Mouse (Mus musculus) gastrocnemius, adult 8-10 months (tissue): ENCODE results near the gene E2f2. TPM values are rescaled to one million over a fixed set of nuclear protein-coding genes. Genes with fewer than 3 reads are reported as not detected.

ENCODE experiments used
- DNase-seq, 2 experiments: peaks; one replicate each; pipeline ENCODE4 v3.0.0; 2022; ENCODE audit warnings: low spot score in 2 of 2
- total RNA-seq, 4 experiments: library from RNA; stranded (reverse); gene quantifications; 2 replicates each; pipeline ENCODE4 v1.2.4; 2022

Gene E2f2
- total RNA-seq, 4 experiments from 2014 or later, result 0.85 to 1.7 (median 1.5) TPM

GRCm38 (mm10) chr4:136198846-136199245, 26.7 kb downstream of the E2f2 start:
- no peak for DNase-seq

- DNase-seq, result no peak
Observed at GRCm38 (mm10) chr4:136199562-136200292, 27.5 kb downstream of the E2f2 start.

- peak; percentile 48 to 51 for DNase-seq
Observed at GRCm38 (mm10) chr4:136202509-136202908, 30.3 kb downstream of the E2f2 start.

- no peak for DNase-seq
Observed at GRCm38 (mm10) chr4:136204775-136205174, 32.6 kb downstream of the E2f2 start.

GRCm38 (mm10) chr4:136206033-136206893, 34.1 kb downstream of the E2f2 start, which contains the start of gene Asap3:
Gene Asap3, plus strand, starts transcription at chr4:136206365.
- DNase-seq, result peak; percentile 93 to 95

- DNase-seq, result no peak
Observed at GRCm38 (mm10) chr4:136206943-136207342, 34.7 kb downstream of the E2f2 start.

- no peak for DNase-seq
Observed at GRCm38 (mm10) chr4:136210931-136211330, 38.7 kb downstream of the E2f2 start.

- peak in 1 of 2 experiments; percentile 38 for DNase-seq
Observed at GRCm38 (mm10) chr4:136213629-136214028, 41.4 kb downstream of the E2f2 start.

GRCm38 (mm10) chr4:136214828-136215227, 42.6 kb downstream of the E2f2 start:
- DNase-seq, result no peak

- no peak for DNase-seq
Observed at GRCm38 (mm10) chr4:136215576-136215975, 43.4 kb downstream of the E2f2 start.

GRCm38 (mm10) chr4:136217063-136217462, 44.9 kb downstream of the E2f2 start:
- DNase-seq, result no peak

GRCm38 (mm10) chr4:136218595-136219214, 46.5 kb downstream of the E2f2 start:
- peak; percentile 85 to 90 for DNase-seq

- DNase-seq, result no peak
Observed at GRCm38 (mm10) chr4:136220133-136220775, 48.1 kb downstream of the E2f2 start.

- DNase-seq, result no peak
Observed at GRCm38 (mm10) chr4:136223549-136224239, 51.5 kb downstream of the E2f2 start.

GRCm38 (mm10) chr4:136224240-136224559, 52.0 kb downstream of the E2f2 start:
- DNase-seq, result no peak

- no peak for DNase-seq
Observed at GRCm38 (mm10) chr4:136224677-136225460, 52.7 kb downstream of the E2f2 start.

- no peak for DNase-seq
Observed at GRCm38 (mm10) chr4:136227408-136227807, 55.2 kb downstream of the E2f2 start.

GRCm38 (mm10) chr4:136228640-136229039, 56.4 kb downstream of the E2f2 start:
- DNase-seq, result no peak

GRCm38 (mm10) chr4:136238669-136239068, 66.5 kb downstream of the E2f2 start:
- DNase-seq, result no peak

- no peak for DNase-seq
Observed at GRCm38 (mm10) chr4:136239111-136239510, 66.9 kb downstream of the E2f2 start.
